Mouse (Mus musculus) CH12.LX (cell line): Measurements from ENCODE around the gene Cebpb. TPM values are rescaled to one million over a fixed set of nuclear protein-coding genes. Genes with fewer than 3 reads are reported as not detected.

ENCODE experiments used
- DNase-seq: peaks from one replicate; pipeline ENCODE4 v3.0.0-alpha.2; 2013; ENCODE audit errors: extremely low read depth
- H3K27ac ChIP-seq: 2 replicates; pipeline ENCODE4 v1.5.1; 2012; ENCODE audit warnings: low read depth, mild to moderate bottlenecking, control low read depth, moderate library complexity; ENCODE audit not compliant: insufficient read depth
- H3K27me3 ChIP-seq: replicated peaks from 2 replicates; pipeline ENCODE3; 2012; ENCODE audit warnings: inconsistent platforms
- H3K36me3 ChIP-seq, 2 experiments: replicated peaks in 1 of 2; 2 replicates each; pipeline versions ENCODE3 to v1.6.1; 2012; ENCODE audit warnings: inconsistent platforms in 1 of 2, low read length in 1 of 2, mild to moderate bottlenecking in 1 of 2, mixed read lengths in 1 of 2, moderate library complexity in 1 of 2; ENCODE audit not compliant: control insufficient read depth in 1 of 2, insufficient read depth in 1 of 2
- H3K4me1 ChIP-seq, 2 experiments: 2 replicates each; pipeline ENCODE4 v1.6.1; 2012; ENCODE audit warnings: inconsistent platforms in 1 of 2, moderate library complexity in 1 of 2; ENCODE audit not compliant: insufficient read depth in 2 of 2, control insufficient read depth in 1 of 2
- H3K4me2 ChIP-seq: 2 replicates; pipeline ENCODE4 v1.6.1; 2012; ENCODE audit warnings: low read depth, mild to moderate bottlenecking, control low read depth; ENCODE audit not compliant: poor library complexity, insufficient read depth, severe bottlenecking
- H3K4me3 ChIP-seq, 3 experiments: fragments of 150-350 bp in 1 of 3; sonication (generic) in 1 of 3; replicated peaks in 1 of 3; 2 replicates each; pipeline versions ENCODE3 to v1.5.1; 2011 to 2012; ENCODE audit warnings: low read depth in 2 of 3, low read length in 2 of 3, mild to moderate bottlenecking in 2 of 3, moderate library complexity in 2 of 3, control low read depth in 1 of 3, improper control_type of control experiment in 1 of 3, inconsistent platforms in 1 of 3, mixed read lengths in 1 of 3; ENCODE audit not compliant: poor library complexity in 1 of 3
- H3K79me2 ChIP-seq: replicated peaks from 2 replicates; pipeline ENCODE4 v1.6.1; 2012; ENCODE audit warnings: mild to moderate bottlenecking, moderate library complexity; ENCODE audit not compliant: control insufficient read depth, poor library complexity, insufficient read depth, severe bottlenecking; ENCODE audit errors: extremely low read depth
- H3K9ac ChIP-seq: 2 replicates; pipeline ENCODE4 v1.6.1; 2012; ENCODE audit warnings: low read depth, mild to moderate bottlenecking, control low read depth, moderate library complexity; ENCODE audit not compliant: insufficient read depth
- H3K9me3 ChIP-seq: replicated peaks from 2 replicates; pipeline ENCODE3; 2012; ENCODE audit warnings: low read length, inconsistent platforms, mixed read lengths
- BHLHE40 ChIP-seq: IDR thresholded peaks from 2 replicates; pipeline ENCODE4 v1.6.1; 2011; ENCODE audit warnings: mild to moderate bottlenecking, low read depth, low read length, improper control_type of control experiment
- CHD1 ChIP-seq: IDR thresholded peaks from 2 replicates; pipeline ENCODE4 v1.6.1; 2012; ENCODE audit warnings: low read depth, low read length, improper control_type of control experiment, inconsistent platforms
- CTCF ChIP-seq, 2 experiments: IDR thresholded peaks in 1 of 2; conservative IDR thresholded peaks in 1 of 2; 2 replicates each; pipeline ENCODE4 v1.5.1; 2011 to 2012; ENCODE audit warnings: low read depth in 2 of 2, low read length in 2 of 2, improper control_type of control experiment in 1 of 2, inconsistent platforms in 1 of 2, mild to moderate bottlenecking in 1 of 2, moderate library complexity in 1 of 2
- EP300 ChIP-seq: IDR thresholded peaks from 2 replicates; pipeline ENCODE4 v1.6.1; 2011; ENCODE audit warnings: low read length, improper control_type of control experiment
- GABPA ChIP-seq: IDR thresholded peaks from 2 replicates; pipeline ENCODE4 v1.6.1; 2012; ENCODE audit warnings: low read depth, low read length, improper control_type of control experiment, inconsistent platforms; ENCODE audit not compliant: insufficient replicate concordance
- IRF4 ChIP-seq: IDR thresholded peaks from 2 replicates; pipeline ENCODE4 v1.6.1; 2014; ENCODE audit warnings: low read depth, mild to moderate bottlenecking, inconsistent platforms, low read length, improper control_type of control experiment
- JUN ChIP-seq: IDR thresholded peaks from 2 replicates; pipeline ENCODE4 v1.6.1; 2011; ENCODE audit warnings: low read depth, mild to moderate bottlenecking, low read length, improper control_type of control experiment, moderate library complexity; ENCODE audit not compliant: insufficient read depth
- KAT2A ChIP-seq: IDR thresholded peaks from 2 replicates; pipeline ENCODE4 v1.6.1; 2012; ENCODE audit warnings: low read length, improper control_type of control experiment, inconsistent platforms; ENCODE audit not compliant: insufficient replicate concordance
- MAFK ChIP-seq: IDR thresholded peaks from 2 replicates; pipeline ENCODE4 v1.6.1; 2011; ENCODE audit warnings: low read length, improper control_type of control experiment; ENCODE audit not compliant: insufficient replicate concordance
- MAX ChIP-seq: IDR thresholded peaks from 2 replicates; pipeline ENCODE4 v1.6.1; 2011; ENCODE audit warnings: low read length, improper control_type of control experiment
- MAZ ChIP-seq: IDR thresholded peaks from 2 replicates; pipeline ENCODE4 v1.6.1; 2012; ENCODE audit warnings: low read depth, mild to moderate bottlenecking, inconsistent platforms, low read length, improper control_type of control experiment, moderate library complexity
- MEF2A ChIP-seq: IDR thresholded peaks from 2 replicates; pipeline ENCODE4 v1.6.1; 2014; ENCODE audit warnings: low read depth, mild to moderate bottlenecking, inconsistent platforms, low read length, improper control_type of control experiment, borderline replicate concordance
- MXI1 ChIP-seq: IDR thresholded peaks from 2 replicates; pipeline ENCODE4 v1.6.1; 2011; ENCODE audit warnings: mild to moderate bottlenecking, low read depth, low read length, improper control_type of control experiment
- MYC ChIP-seq: IDR thresholded peaks from 2 replicates; pipeline ENCODE4 v1.6.1; 2011; ENCODE audit warnings: low read depth, mild to moderate bottlenecking, improper control_type of control experiment, low read length
- NRF1 ChIP-seq: IDR thresholded peaks from 2 replicates; pipeline ENCODE4 v1.6.1; 2014; ENCODE audit warnings: low read depth, mild to moderate bottlenecking, inconsistent platforms, low read length, improper control_type of control experiment, moderate library complexity
- PAX5 ChIP-seq: IDR thresholded peaks from 2 replicates; pipeline ENCODE4 v1.6.1; 2012; ENCODE audit warnings: low read length, inconsistent platforms, mixed read lengths
- UBTF ChIP-seq: IDR thresholded peaks from 2 replicates; pipeline ENCODE4 v1.6.1; 2012; ENCODE audit warnings: low read depth, mild to moderate bottlenecking, inconsistent platforms, low read length, improper control_type of control experiment, moderate library complexity
- ZC3H11A ChIP-seq: IDR thresholded peaks from 2 replicates; pipeline ENCODE4 v1.6.1; 2012; ENCODE audit warnings: low read depth, mild to moderate bottlenecking, inconsistent platforms, low read length, improper control_type of control experiment
- ZKSCAN1 ChIP-seq: IDR thresholded peaks from 2 replicates; pipeline ENCODE4 v1.6.1; 2012; ENCODE audit warnings: low read depth, inconsistent platforms, low read length, improper control_type of control experiment, borderline replicate concordance
- ZMIZ1 ChIP-seq: IDR thresholded peaks from 2 replicates; pipeline ENCODE4 v1.6.1; 2012; ENCODE audit warnings: low read depth, mild to moderate bottlenecking, inconsistent platforms, low read length, improper control_type of control experiment
- ZNF384 ChIP-seq: IDR thresholded peaks from 2 replicates; pipeline ENCODE4 v1.6.1; 2012; ENCODE audit warnings: low read depth, low read length, improper control_type of control experiment, inconsistent platforms
- dilution Hi-C: fragments of 300-500 bp; cut with MboI; formaldehyde crosslinking; loops from 2 replicates; pipeline ENCODE4 v1.14.3; 2020; ENCODE audit warnings: low sequenced_read_pairs; ENCODE audit not compliant: extremely low pct_unique_long_range_greater_than_20kb, extremely low pct_ligation_motif_present
- in situ Hi-C: fragments of 300-500 bp; cut with MboI; formaldehyde crosslinking; loops from 3 replicates; pipeline ENCODE4 v1.14.3; 2019; ENCODE audit warnings: low sequenced_read_pairs, low pct_ligation_motif_present, low pct_unique_long_range_greater_than_20kb, mixed read lengths
- polyA plus RNA-seq: library from polyadenylated mRNA; unstranded; fragments of >175 nt; gene quantifications from 2 replicates; pipeline ENCODE4 v1.2.1, GENCODE M21; 2012; ENCODE audit warnings: low read depth; ENCODE audit not compliant: insufficient read length
- total RNA-seq, 2 experiments: library from RNA; depleted of rRNA; stranded (reverse); fragments of 300-350 nt in 1 of 2; fragments of >200 nt in 1 of 2; gene quantifications; 2 replicates each; pipeline ENCODE4 v1.2.3; 2012 to 2014

Cebpb gene
- total and polyA plus RNA-seq, 3 experiments = 0.19 to 6.2 (median 0.24) TPM

GRCm38 (mm10) chr2:167658712-167659111 lies 30.0 kb upstream of the Cebpb start:
- no peak overlapping the region for H3K4me3 ChIP-seq

GRCm38 (mm10) chr2:167659177-167659846 lies 29.4 kb upstream of the Cebpb start:
- peaks cover 7 to 23% of the 10 kb centered on the region in 2 experiments for H3K36me3 ChIP-seq
- H3K4me1 ChIP-seq = peaks cover 31 to 54% of the 10 kb centered on the region in 2 experiments
- H3K4me3 ChIP-seq = peak overlapping the region in 2 of 3 experiments; percentile 84 to 98

More at GRCm38 (mm10) chr2:167658712-167659111, 30.0 kb upstream of the Cebpb start:
- dilution Hi-C loops = no loop called here
- no peak for TF ChIP-seq ZNF384
- TF ChIP-seq JUN = no peak
- no peak for TF ChIP-seq MXI1
- TF ChIP-seq ZMIZ1 = no peak
- TF ChIP-seq MAZ = no peak
- no peak for TF ChIP-seq CTCF (conservative IDR thresholded peaks at IDR 0.05 in 1 of 2, IDR thresholded peaks at IDR 0.05 in 1 of 2; ENCODE audit: low read depth in 2 of 2, low read length in 2 of 2)
- no peak for TF ChIP-seq MAX
- no peak for TF ChIP-seq NRF1
- Histone ChIP-seq H3K9me3 (no peaks in the 10 kb centered on the region), H3K4me2 (no peak overlapping the region), H3K27me3 (peaks cover 14% of the 10 kb centered on the region), H3K4me1 (peaks cover 31 to 54% of the 10 kb centered on the region in 2 experiments), H3K79me2 (peaks cover 52% of the 10 kb centered on the region), H3K9ac (no peak overlapping the region), H3K27ac (0 out of 2 replicates have a peak overlapping the region, but pooled peaks have one; percentile 49), H3K36me3 (peaks cover 13 to 29% of the 10 kb centered on the region in 2 experiments)
- in situ Hi-C loops = no loop called here
- DNase-seq = no peak

More at GRCm38 (mm10) chr2:167659177-167659846, 29.4 kb upstream of the Cebpb start:
- Histone ChIP-seq H3K27ac (peak overlapping the region; percentile 30; the same call in 1 of the 2 replicates), H3K4me2 (peak overlapping the region; percentile 98), H3K9me3 (no peaks in the 10 kb centered on the region), H3K9ac (peak overlapping the region; percentile 99; the same call in 1 of the 2 replicates), H3K27me3 (peaks cover 14% of the 10 kb centered on the region), H3K79me2 (peaks cover 52% of the 10 kb centered on the region)
- dilution Hi-C loops (no loop called here), in situ Hi-C loops (no loop called here)
- no peak for DNase-seq
- TF ChIP-seq ZC3H11A (no peak), MYC (no peak), PAX5 (no peak), MEF2A (no peak), IRF4 (no peak), MAX (no peak), ZNF384 (no peak), UBTF (no peak), EP300 (no peak), JUN (no peak), MAZ (no peak), BHLHE40 (no peak), MAFK (no peak), CHD1 (no peak), KAT2A (no peak), ZKSCAN1 (no peak), GABPA (no peak)
